Mouse (Mus musculus): ENCODE measurements around the gene Chd9.

DNA sequence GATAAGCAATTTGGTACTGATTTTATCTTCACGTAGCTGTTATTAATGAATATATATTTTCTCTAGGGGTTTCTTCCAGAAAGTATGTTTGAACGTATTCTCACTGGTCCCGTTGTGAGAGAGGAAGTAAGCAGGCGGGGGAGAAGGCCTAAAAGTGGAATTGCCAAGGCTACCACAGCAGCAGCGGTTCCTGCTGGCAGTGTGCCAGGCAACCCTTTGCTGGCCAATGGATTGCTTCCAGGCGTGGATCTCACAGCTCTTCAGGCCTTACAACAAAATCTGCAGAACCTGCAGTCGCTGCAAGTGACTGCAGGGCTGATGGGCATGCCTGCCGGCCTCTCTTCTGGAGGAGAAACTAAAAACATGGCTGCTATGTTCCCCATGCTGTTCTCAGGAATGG is 222.9 kb downstream of the Chd9 start:
- no peak for TF ChIP-seq CTCF (IDR thresholded peaks at IDR 0.05; ENCODE audit: low read depth, low read length)
- no peak for TF ChIP-seq EP300 (IDR thresholded peaks at IDR 0.05; ENCODE audit: insufficient read depth, low read depth, low read length)
- TF ChIP-seq POLR2A (IDR thresholded peaks at IDR 0.05; ENCODE audit: insufficient read depth, low read length), result no peak

Measured in ES-Bruce4 (cell line).